Mouse (Mus musculus): ENCODE data around the gene 4930524J08Rik. TPM values are rescaled to one million over a fixed set of nuclear protein-coding genes. Genes with fewer than 3 reads are reported as not detected.
A peak's percentile ranks its signal among the peaks of the same experiment; 100 is the strongest.

The 4930524J08Rik gene
- total and polyA plus RNA-seq, 3 experiments = 0.50 to 5.8 (median 0.72) TPM

GRCm38 (mm10) chr5:99958666-99959065, 20.2 kb upstream of the 4930524J08Rik start:
- peaks cover 25 to 55% of the 10 kb centered on the region in 2 experiments for H3K36me3 ChIP-seq (replicated peaks in 1 of 2; ENCODE audit: control insufficient read depth in 1 of 2, insufficient read depth in 1 of 2, low read length in 1 of 2)
- no peak overlapping the region for H3K4me2 ChIP-seq (ENCODE audit: insufficient read depth, low read depth, poor library complexity, severe bottlenecking)
- H3K27ac ChIP-seq (ENCODE audit: insufficient read depth, low read depth) = no peak overlapping the region
- H3K9me3 ChIP-seq (replicated peaks; ENCODE audit: low read length) = no peaks in the 10 kb centered on the region
- in situ Hi-C loops (cut with MboI; ENCODE audit: low pct_ligation_motif_present, low pct_unique_long_range_greater_than_20kb, low sequenced_read_pairs) = no loop called here
- H3K4me1 ChIP-seq (ENCODE audit: control insufficient read depth in 1 of 2, insufficient read depth in 2 of 2) = no peaks in the 10 kb centered on the region
- no peak overlapping the region for H3K4me3 ChIP-seq (replicated peaks in 1 of 3; ENCODE audit: low read depth in 2 of 3, low read length in 2 of 3, poor library complexity in 1 of 3)
- no peaks in the 10 kb centered on the region for H3K27me3 ChIP-seq (replicated peaks)
- dilution Hi-C loops (cut with MboI; ENCODE audit: extremely low pct_ligation_motif_present, extremely low pct_unique_long_range_greater_than_20kb, low sequenced_read_pairs) = no loop called here
- H3K9ac ChIP-seq (ENCODE audit: insufficient read depth, low read depth) = no peak overlapping the region
- H3K79me2 ChIP-seq (replicated peaks; ENCODE audit: control insufficient read depth, extremely low read depth, insufficient read depth, poor library complexity, severe bottlenecking) = peaks cover 2% of the 10 kb centered on the region; the same call in 1 of the 2 replicates
- no peak for DNase-seq (ENCODE audit: extremely low read depth)
- TF ChIP-seq CHD2 (IDR thresholded peaks at IDR 0.05; ENCODE audit: low read length) (no peak), IRF4 (IDR thresholded peaks at IDR 0.05; ENCODE audit: low read depth, low read length) (no peak), SIN3A (IDR thresholded peaks at IDR 0.05; ENCODE audit: low read length) (no peak), POLR2AphosphoS2 (IDR thresholded peaks at IDR 0.05; ENCODE audit: low read depth, low read length) (no peak), KAT2A (IDR thresholded peaks at IDR 0.05; ENCODE audit: insufficient replicate concordance, low read length) (no peak), TBP (conservative IDR thresholded peaks at IDR 0.05; ENCODE audit: low read depth, low read length) (no peak), MXI1 (IDR thresholded peaks at IDR 0.05; ENCODE audit: low read depth, low read length) (no peak), ZKSCAN1 (IDR thresholded peaks at IDR 0.05; ENCODE audit: borderline replicate concordance, low read depth, low read length) (no peak), ELF1 (IDR thresholded peaks at IDR 0.05; ENCODE audit: low read depth, low read length) (no peak), ZC3H11A (IDR thresholded peaks at IDR 0.05; ENCODE audit: low read depth, low read length) (no peak), BHLHE40 (IDR thresholded peaks at IDR 0.05; ENCODE audit: low read depth, low read length) (no peak), SMC3 (IDR thresholded peaks at IDR 0.05; ENCODE audit: low read depth, low read length) (no peak)

GRCm38 (mm10) chr5:99959236-99959936, 19.5 kb upstream of the 4930524J08Rik start:
- TF ChIP-seq MAZ (IDR thresholded peaks at IDR 0.05; ENCODE audit: low read depth, low read length) (no peak), POLR2A (IDR thresholded peaks at IDR 0.05; ENCODE audit: low read depth, low read length) (peak; percentile 12; the same call in 1 of the 2 replicates)
- Histone ChIP-seq H3K4me1 (ENCODE audit: control insufficient read depth in 1 of 2, insufficient read depth in 2 of 2) (no peaks in the 10 kb centered on the region), H3K36me3 (replicated peaks in 1 of 2; ENCODE audit: control insufficient read depth in 1 of 2, insufficient read depth in 1 of 2, low read length in 1 of 2) (peaks cover 30 to 60% of the 10 kb centered on the region in 2 experiments), H3K27me3 (replicated peaks) (no peaks in the 10 kb centered on the region), H3K4me3 (replicated peaks in 1 of 3; ENCODE audit: low read depth in 2 of 3, low read length in 2 of 3, poor library complexity in 1 of 3) (no peak overlapping the region), H3K4me2 (ENCODE audit: insufficient read depth, low read depth, poor library complexity, severe bottlenecking) (no peak overlapping the region), H3K9me3 (replicated peaks; ENCODE audit: low read length) (no peaks in the 10 kb centered on the region), H3K9ac (ENCODE audit: insufficient read depth, low read depth) (no peak overlapping the region), H3K27ac (ENCODE audit: insufficient read depth, low read depth) (no peak overlapping the region), H3K79me2 (replicated peaks; ENCODE audit: control insufficient read depth, extremely low read depth, insufficient read depth, poor library complexity, severe bottlenecking) (peaks cover 2% of the 10 kb centered on the region; the same call in 1 of the 2 replicates)
- DNase-seq (ENCODE audit: extremely low read depth) = no peak
- in situ Hi-C loops (cut with MboI; ENCODE audit: low pct_ligation_motif_present, low pct_unique_long_range_greater_than_20kb, low sequenced_read_pairs) = no loop called here
- dilution Hi-C loops (cut with MboI; ENCODE audit: extremely low pct_ligation_motif_present, extremely low pct_unique_long_range_greater_than_20kb, low sequenced_read_pairs) = no loop called here
